Mouse (Mus musculus) MEL (cell line): ENCODE measurements at regions not wholly inside any gene's neighbourhood (a gene's known extent, or its start where the extent isn't known, plus 50 kb on each side); places are given as distances from the start of the nearest gene placed in this dataset.

ENCODE experiments used
- DNase-seq: peaks from one replicate; pipeline ENCODE4 v3.0.0; 2011; ENCODE audit warnings: low read depth, low spot score
- H3K27ac ChIP-seq: 2 replicates; pipeline ENCODE4 v1.5.1; 2012; ENCODE audit warnings: low read depth, mild to moderate bottlenecking, control low read depth, low read length, moderate library complexity; ENCODE audit not compliant: control insufficient read depth
- H3K27me3 ChIP-seq, 2 experiments: fragments of 150-350 bp in 1 of 2; sonication (generic) in 1 of 2; 2 replicates each; pipeline ENCODE4 v1.6.1; 2012; ENCODE audit warnings: low read length in 2 of 2, mild to moderate bottlenecking in 2 of 2, improper control_type of control experiment in 1 of 2, moderate library complexity in 1 of 2; ENCODE audit not compliant: insufficient read depth in 2 of 2, control insufficient read depth in 1 of 2
- H3K36me3 ChIP-seq, 2 experiments: 2 replicates each; pipeline ENCODE4 v1.6.1; 2012 to 2014; ENCODE audit warnings: low read length in 2 of 2, improper control_type of control experiment in 1 of 2, inconsistent platforms in 1 of 2, mild to moderate bottlenecking in 1 of 2; ENCODE audit not compliant: insufficient read depth in 2 of 2, control insufficient read depth in 1 of 2
- H3K4me1 ChIP-seq, 2 experiments: fragments of 150-350 bp in 1 of 2; sonication (generic) in 1 of 2; 2 replicates each; pipeline ENCODE4 v1.6.1; 2012; ENCODE audit warnings: low read length in 2 of 2, improper control_type of control experiment in 1 of 2, mild to moderate bottlenecking in 1 of 2; ENCODE audit not compliant: insufficient read depth in 2 of 2, control insufficient read depth in 1 of 2
- H3K4me3 ChIP-seq, 2 experiments: fragments of 150-350 bp in 1 of 2; sonication (generic) in 1 of 2; 2 replicates each; pipeline ENCODE4 v1.5.1; 2012; ENCODE audit warnings: low read depth in 2 of 2, low read length in 2 of 2, mild to moderate bottlenecking in 2 of 2, moderate library complexity in 2 of 2, control low read depth in 1 of 2, improper control_type of control experiment in 1 of 2; ENCODE audit not compliant: control insufficient read depth in 1 of 2, insufficient read depth in 1 of 2
- H3K79me2 ChIP-seq: 2 replicates; pipeline ENCODE4 v1.6.1; 2012; ENCODE audit warnings: mild to moderate bottlenecking, low read length, moderate library complexity; ENCODE audit not compliant: control insufficient read depth, poor library complexity, insufficient read depth
- H3K9ac ChIP-seq: 2 replicates; pipeline ENCODE4 v1.6.1; 2012; ENCODE audit warnings: low read depth, mild to moderate bottlenecking, control low read depth, low read length, moderate library complexity; ENCODE audit not compliant: control insufficient read depth, poor library complexity, severe bottlenecking
- H3K9me3 ChIP-seq: fragments of 150-350 bp; sonication (generic); replicated peaks from 2 replicates; pipeline ENCODE4 v1.6.1; 2012; ENCODE audit warnings: mild to moderate bottlenecking, low read length, improper control_type of control experiment, moderate library complexity; ENCODE audit not compliant: insufficient read depth
- BHLHE40 ChIP-seq: IDR thresholded peaks from 2 replicates; pipeline ENCODE4 v1.6.1; 2012; ENCODE audit warnings: low read depth, mild to moderate bottlenecking, inconsistent platforms, low read length, improper control_type of control experiment, borderline replicate concordance
- CHD2 ChIP-seq: IDR thresholded peaks from 2 replicates; pipeline ENCODE4 v1.6.1; 2011; ENCODE audit warnings: low read length, improper control_type of control experiment
- CTCF ChIP-seq, 3 experiments: IDR thresholded peaks in 2 of 3; conservative IDR thresholded peaks in 1 of 3; 2 replicates each; pipeline ENCODE4 v1.5.1; 2011 to 2012; ENCODE audit warnings: low read length in 3 of 3, low read depth in 2 of 3, mild to moderate bottlenecking in 2 of 3, improper control_type of control experiment in 1 of 3, inconsistent platforms in 1 of 3, mixed read lengths in 1 of 3, moderate library complexity in 1 of 3; ENCODE audit not compliant: control insufficient read depth in 1 of 3, insufficient read depth in 1 of 3, poor library complexity in 1 of 3, severe bottlenecking in 1 of 3
- ETS1 ChIP-seq: IDR thresholded peaks from 2 replicates; pipeline ENCODE4 v1.6.1; 2012; ENCODE audit warnings: low read depth, mild to moderate bottlenecking, inconsistent platforms, low read length, improper control_type of control experiment, moderate library complexity
- GABPA ChIP-seq: IDR thresholded peaks from 2 replicates; pipeline ENCODE4 v1.6.1; 2012; ENCODE audit warnings: low read depth, mild to moderate bottlenecking, inconsistent platforms, low read length, improper control_type of control experiment, moderate library complexity
- GATA1 ChIP-seq: IDR thresholded peaks from 2 replicates; pipeline ENCODE4 v1.6.1; 2011; ENCODE audit warnings: low read depth, low read length, improper control_type of control experiment
- HCFC1 ChIP-seq: IDR thresholded peaks from 2 replicates; pipeline ENCODE4 v1.6.1; 2012; ENCODE audit warnings: low read depth, mild to moderate bottlenecking, inconsistent platforms, low read length, improper control_type of control experiment, moderate library complexity
- KAT2A ChIP-seq: conservative IDR thresholded peaks from 2 replicates; pipeline ENCODE4 v1.6.1; 2012; ENCODE audit warnings: low read depth, low read length, improper control_type of control experiment, inconsistent platforms
- MAFK ChIP-seq: IDR thresholded peaks from 2 replicates; pipeline ENCODE4 v1.6.1; 2011; ENCODE audit warnings: low read depth, mild to moderate bottlenecking, low read length, improper control_type of control experiment, borderline replicate concordance
- MAZ ChIP-seq: IDR thresholded peaks from 2 replicates; pipeline ENCODE4 v1.6.1; 2012; ENCODE audit warnings: low read depth, mild to moderate bottlenecking, inconsistent platforms, low read length, improper control_type of control experiment
- MEF2A ChIP-seq: IDR thresholded peaks from 2 replicates; pipeline ENCODE4 v1.6.1; 2014; ENCODE audit warnings: low read depth, mild to moderate bottlenecking, inconsistent platforms, low read length, improper control_type of control experiment; ENCODE audit not compliant: poor library complexity, insufficient replicate concordance, severe bottlenecking; ENCODE audit errors: extremely low read depth
- MXI1 ChIP-seq: IDR thresholded peaks from 2 replicates; pipeline ENCODE4 v1.6.1; 2011; ENCODE audit warnings: mild to moderate bottlenecking, low read depth, low read length, improper control_type of control experiment
- MYB ChIP-seq: IDR thresholded peaks from 2 replicates; pipeline ENCODE4 v1.6.1; 2011; ENCODE audit warnings: mild to moderate bottlenecking, low read depth, low read length, improper control_type of control experiment
- NRF1 ChIP-seq: IDR thresholded peaks from 2 replicates; pipeline ENCODE4 v1.6.1; 2014; ENCODE audit warnings: low read depth, mild to moderate bottlenecking, inconsistent platforms, low read length, improper control_type of control experiment, moderate library complexity; ENCODE audit not compliant: poor library complexity, insufficient read depth, severe bottlenecking
- POLR2AphosphoS2 ChIP-seq: IDR thresholded peaks from 2 replicates; pipeline ENCODE4 v1.6.1; 2011; ENCODE audit warnings: low read length, improper control_type of control experiment
- RCOR1 ChIP-seq: IDR thresholded peaks from 2 replicates; pipeline ENCODE4 v1.6.1; 2012; ENCODE audit warnings: low read depth, mild to moderate bottlenecking, inconsistent platforms, low read length, improper control_type of control experiment
- SIN3A ChIP-seq: IDR thresholded peaks from 2 replicates; pipeline ENCODE4 v1.6.1; 2012; ENCODE audit warnings: low read length, improper control_type of control experiment, inconsistent platforms
- TAL1 ChIP-seq: IDR thresholded peaks from 2 replicates; pipeline ENCODE4 v1.6.1; 2012; ENCODE audit warnings: mild to moderate bottlenecking, inconsistent platforms, low read length, moderate library complexity, mixed read lengths
- TBP ChIP-seq: IDR thresholded peaks from 2 replicates; pipeline ENCODE4 v1.8.0; 2011; ENCODE audit warnings: low read depth, low read length, improper control_type of control experiment
- USF1 ChIP-seq: IDR thresholded peaks from 2 replicates; pipeline ENCODE4 v1.6.1; 2014; ENCODE audit warnings: low read depth, mild to moderate bottlenecking, inconsistent platforms, low read length, improper control_type of control experiment, moderate library complexity
- USF2 ChIP-seq, 2 experiments: IDR thresholded peaks; 2 replicates each; pipeline ENCODE4 v1.6.1; 2011 to 2012; ENCODE audit warnings: improper control_type of control experiment in 2 of 2, low read length in 2 of 2, borderline replicate concordance in 1 of 2, inconsistent platforms in 1 of 2, low read depth in 1 of 2, mild to moderate bottlenecking in 1 of 2; ENCODE audit not compliant: insufficient read depth in 1 of 2
- ZKSCAN1 ChIP-seq: IDR thresholded peaks from 2 replicates; pipeline ENCODE4 v1.6.1; 2012; ENCODE audit warnings: low read depth, mild to moderate bottlenecking, inconsistent platforms, low read length, improper control_type of control experiment, moderate library complexity
- ZMIZ1 ChIP-seq: IDR thresholded peaks from 2 replicates; pipeline ENCODE4 v1.6.1; 2012; ENCODE audit warnings: low read depth, mild to moderate bottlenecking, inconsistent platforms, low read length, improper control_type of control experiment, moderate library complexity

GRCm38 (mm10) chr1:91670980-91671379, 130.3 kb upstream of the Twist2 start:
- no peak for DNase-seq
- Histone ChIP-seq H3K79me2 (no peaks in the 10 kb centered on the region), H3K9me3 (no peaks in the 10 kb centered on the region), H3K4me3 (no peak overlapping the region), H3K36me3 (no peaks in the 10 kb centered on the region), H3K9ac (no peak overlapping the region), H3K27ac (no peak overlapping the region), H3K27me3 (no peaks in the 10 kb centered on the region), H3K4me1 (no peaks in the 10 kb centered on the region)
- no peak for TF ChIP-seq NRF1
- TF ChIP-seq MAZ: no peak
- TF ChIP-seq MEF2A: no peak
- no peak for TF ChIP-seq GABPA
- TF ChIP-seq HCFC1: no peak
- TF ChIP-seq CHD2: no peak
- TF ChIP-seq TAL1: no peak
- TF ChIP-seq USF1: no peak
- TF ChIP-seq TBP: no peak
- no peak for TF ChIP-seq MAFK
- TF ChIP-seq ZKSCAN1: no peak
- TF ChIP-seq GATA1: no peak
- TF ChIP-seq MXI1: no peak

DNA sequence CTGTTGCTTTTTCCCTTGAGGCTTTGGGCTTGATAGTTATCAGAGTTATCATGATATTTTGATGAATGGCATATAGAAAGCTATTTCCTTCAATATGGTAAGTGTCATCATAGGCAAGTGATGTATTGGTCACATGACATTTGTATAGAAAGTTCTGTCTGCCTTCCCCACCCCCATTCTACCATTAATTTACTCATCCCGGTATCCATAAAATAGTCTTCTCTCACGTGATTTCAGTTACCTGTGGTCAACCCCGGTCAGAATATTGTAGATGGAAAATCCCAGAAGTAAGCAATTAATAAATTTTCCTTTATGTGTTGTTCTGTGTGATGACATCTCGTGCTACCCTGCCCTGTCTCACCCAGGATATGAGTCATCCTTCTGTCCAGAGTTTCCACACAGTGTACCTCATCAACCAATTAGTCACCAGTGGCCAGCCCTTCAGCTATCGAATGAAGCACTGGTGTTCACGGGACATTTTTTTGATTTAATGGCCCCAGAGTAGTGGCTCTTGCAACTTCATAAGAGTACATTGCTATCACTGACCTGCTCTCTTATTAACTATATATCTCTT, 127.1 kb upstream of the Twist2 start:
- no peak overlapping the region for H3K27ac ChIP-seq
- no peak overlapping the region for H3K4me3 ChIP-seq
- H3K36me3 ChIP-seq: no peaks in the 10 kb centered on the region
- H3K79me2 ChIP-seq: no peaks in the 10 kb centered on the region
- no peak overlapping the region for H3K9ac ChIP-seq
- H3K9me3 ChIP-seq: no peaks in the 10 kb centered on the region
- TF ChIP-seq ZMIZ1 (no peak), USF1 (no peak), SIN3A (no peak), CHD2 (no peak), POLR2AphosphoS2 (no peak), GATA1 (no peak), RCOR1 (no peak), CTCF (IDR thresholded peaks at IDR 0.05 in 2 of 3, conservative IDR thresholded peaks at IDR 0.05 in 1 of 3; ENCODE audit: control insufficient read depth in 1 of 3, insufficient read depth in 1 of 3, low read depth in 2 of 3, low read length in 3 of 3, poor library complexity in 1 of 3, severe bottlenecking in 1 of 3) (no peak), BHLHE40 (no peak), USF2 (IDR thresholded peaks at IDR 0.05; ENCODE audit: borderline replicate concordance in 1 of 2, insufficient read depth in 1 of 2, low read depth in 1 of 2, low read length in 2 of 2) (no peak), MAFK (no peak), ETS1 (no peak), KAT2A (no peak), MYB (no peak)
- DNase-seq: no peak
- no peaks in the 10 kb centered on the region for H3K27me3 ChIP-seq
- no peaks in the 10 kb centered on the region for H3K4me1 ChIP-seq
